Mouse (Mus musculus) limb, embryonic 14.5 days (tissue): Measurements from ENCODE around the gene Wt1. TPM values are rescaled to one million over a fixed set of nuclear protein-coding genes. Genes with fewer than 3 reads are reported as not detected.

ENCODE experiments used
- ATAC-seq: fragments of 200-750 bp; cut with Nextera tagmentation; 2 replicates; pipeline ENCODE4 v1.8.0; 2017; ENCODE audit warnings: low read depth, moderate number of reproducible peaks, moderate TSS enrichment; ENCODE audit not compliant: low FRiP score
- DNase-seq: peaks from one replicate; pipeline ENCODE4 v3.0.0-alpha.2; 2015; ENCODE audit warnings: low spot score
- H3K27ac ChIP-seq: fragments of 300-500 bp; sonication (generic); replicated peaks from 2 replicates; pipeline ENCODE4 v1.5.1; 2014; ENCODE audit warnings: low read depth, mild to moderate bottlenecking, low read length, moderate library complexity, mixed read lengths
- H3K27me3 ChIP-seq: fragments of 300-500 bp; sonication (generic); 2 replicates; pipeline ENCODE4 v1.6.1; 2014; ENCODE audit warnings: low read length, mixed read lengths; ENCODE audit not compliant: control insufficient read depth, insufficient read depth
- H3K36me3 ChIP-seq: fragments of 300-500 bp; sonication (generic); 2 replicates; pipeline ENCODE4 v1.6.1; 2014; ENCODE audit warnings: mild to moderate bottlenecking, low read length, moderate library complexity, mixed read lengths; ENCODE audit not compliant: control insufficient read depth, insufficient read depth
- H3K4me1 ChIP-seq: fragments of 300-500 bp; sonication (generic); 2 replicates; pipeline ENCODE4 v1.6.1; 2014; ENCODE audit warnings: antibody characterized with exemption, low read length, mixed read lengths; ENCODE audit not compliant: control insufficient read depth, insufficient read depth
- H3K4me2 ChIP-seq: fragments of 300-500 bp; sonication (generic); replicated peaks from 2 replicates; pipeline ENCODE4 v1.6.1; 2014; ENCODE audit warnings: low read depth, mild to moderate bottlenecking, low read length, moderate library complexity; ENCODE audit not compliant: severe bottlenecking
- H3K4me3 ChIP-seq: fragments of 300-500 bp; sonication (generic); replicated peaks from 2 replicates; pipeline ENCODE4 v1.5.1; 2014; ENCODE audit warnings: low read length
- H3K9ac ChIP-seq: fragments of 300-500 bp; sonication (generic); 2 replicates; pipeline ENCODE4 v1.6.1; 2014; ENCODE audit warnings: mild to moderate bottlenecking, low read depth, low read length, moderate library complexity; ENCODE audit not compliant: severe bottlenecking
- H3K9me3 ChIP-seq: fragments of 300-500 bp; sonication (generic); 2 replicates; pipeline ENCODE4 v1.6.1; 2016; ENCODE audit warnings: low read length; ENCODE audit not compliant: control insufficient read depth
- POLR2A ChIP-seq: fragments of 200-500 bp; IDR thresholded peaks from 2 replicates; pipeline ENCODE4 v1.8.0; 2012; ENCODE audit warnings: inconsistent platforms, mild to moderate bottlenecking, moderate library complexity, borderline replicate concordance; ENCODE audit not compliant: insufficient read depth, insufficient read length; ENCODE audit errors: extremely low read depth
- WGBS: fragments of 180-500 bp; shearing (Covaris S2); extraction: QIAGEN DNeasy Blood & Tissue Kit; methylation state at CpG from one replicate; pipeline ENCODE4 v1.1.7; 2014; 5-methylcytosine and 5-hydroxymethylcytosine counted together
- polyA plus RNA-seq, 2 experiments: library from polyadenylated mRNA; depleted of rRNA in 1 of 2; stranded (reverse) in 1 of 2; unstranded in 1 of 2; fragments of >200 nt; fragmentation: Nextera tagmentation in 1 of 2; extraction: Ambion mirVana in 1 of 2; gene quantifications; 2 replicates each; pipeline versions ENCODE4 v1.2.1 to v1.2.3; 2012 to 2014

Gene Wt1
- polyA plus RNA-seq, 2 experiments = 0.22 to 1.3 TPM

GRCm38 (mm10) chr2:105200152-105200551 is 73.8 kb downstream of the Wt1 start:
- no peak for DNase-seq
- 6% methylated on average over 8 of the region's 8 CpGs for WGBS
- no peaks in the 10 kb centered on the region for H3K4me1 ChIP-seq
- H3K4me3 ChIP-seq = no peak overlapping the region
- H3K36me3 ChIP-seq = no peaks in the 10 kb centered on the region
- H3K27ac ChIP-seq = no peak overlapping the region
- TF ChIP-seq POLR2A = no peak
- no peak overlapping the region for H3K9ac ChIP-seq
- H3K9me3 ChIP-seq = no peaks in the 10 kb centered on the region
- H3K4me2 ChIP-seq = no peak overlapping the region
- H3K27me3 ChIP-seq = no peaks in the 10 kb centered on the region
- ATAC-seq = no peak

GRCm38 (mm10) chr2:105206563-105207174 is 80.3 kb downstream of the Wt1 start:
- DNase-seq (no peak), ATAC-seq (no peak)
- Histone ChIP-seq H3K36me3 (no peaks in the 10 kb centered on the region), H3K4me3 (no peak overlapping the region), H3K27ac (no peak overlapping the region), H3K4me2 (no peak overlapping the region), H3K4me1 (no peaks in the 10 kb centered on the region), H3K9me3 (no peaks in the 10 kb centered on the region), H3K27me3 (no peaks in the 10 kb centered on the region), H3K9ac (no peak overlapping the region)
- WGBS = 43% methylated on average over 9 of the region's 9 CpGs
- no peak for TF ChIP-seq POLR2A

- ATAC-seq = no peak
- H3K27me3 ChIP-seq = no peaks in the 10 kb centered on the region
- H3K4me3 ChIP-seq = no peak overlapping the region
- no peaks in the 10 kb centered on the region for H3K9me3 ChIP-seq
- DNase-seq = no peak
- no peak overlapping the region for H3K9ac ChIP-seq
- H3K27ac ChIP-seq = no peak overlapping the region
- no peak overlapping the region for H3K4me2 ChIP-seq
- TF ChIP-seq POLR2A = no peak
- WGBS = 59% methylated on average over 7 of the region's 7 CpGs
- H3K36me3 ChIP-seq = no peaks in the 10 kb centered on the region
- no peaks in the 10 kb centered on the region for H3K4me1 ChIP-seq
Observed at GRCm38 (mm10) chr2:105212839-105213238, 86.5 kb downstream of the Wt1 start.

- Histone ChIP-seq H3K27me3 (no peaks in the 10 kb centered on the region), H3K9ac (no peak overlapping the region), H3K27ac (no peak overlapping the region), H3K4me2 (no peak overlapping the region), H3K4me1 (peaks cover under 1% of the 10 kb centered on the region; the same call in 1 of the 2 replicates), H3K4me3 (no peak overlapping the region), H3K9me3 (no peaks in the 10 kb centered on the region), H3K36me3 (no peaks in the 10 kb centered on the region)
- DNase-seq (no peak), ATAC-seq (no peak)
- TF ChIP-seq POLR2A = no peak
- 14% methylated on average over 8 of the region's 8 CpGs for WGBS
Observed at GRCm38 (mm10) chr2:105215914-105216313, 89.6 kb downstream of the Wt1 start.

GRCm38 (mm10) chr2:105219229-105219628 is 92.9 kb downstream of the Wt1 start:
- no peaks in the 10 kb centered on the region for H3K27me3 ChIP-seq
- no peak for ATAC-seq

More at GRCm38 (mm10) chr2:105219229-105219628, 92.9 kb downstream of the Wt1 start:
- no peak for TF ChIP-seq POLR2A
- Histone ChIP-seq H3K4me1 (peaks cover 7% of the 10 kb centered on the region), H3K27ac (no peak overlapping the region), H3K4me2 (no peak overlapping the region), H3K9ac (no peak overlapping the region), H3K9me3 (no peaks in the 10 kb centered on the region), H3K4me3 (no peak overlapping the region), H3K36me3 (no peaks in the 10 kb centered on the region)
- 86% methylated on average over 5 of the region's 5 CpGs for WGBS
- DNase-seq = no peak
